Mouse (Mus musculus) hindbrain, postnatal 0 days (tissue): ENCODE results near the gene Kif18a. TPM values are rescaled to one million over a fixed set of nuclear protein-coding genes. Genes with fewer than 3 reads are reported as not detected.

Experiments used
- ATAC-seq: fragments of 200-750 bp; cut with Nextera tagmentation; 2 replicates; pipeline ENCODE4 v1.8.0; 2017; ENCODE audit warnings: mild to moderate bottlenecking, moderate TSS enrichment, moderate library complexity
- DNase-seq: peaks from one replicate; pipeline ENCODE4 v3.0.0-alpha.2; 2015; ENCODE audit warnings: low spot score
- H3K27ac ChIP-seq: fragments of 300-500 bp; sonication (generic); 2 replicates; pipeline ENCODE4 v1.5.1; 2014; ENCODE audit warnings: mild to moderate bottlenecking
- H3K27me3 ChIP-seq: fragments of 300-500 bp; sonication (generic); 2 replicates; pipeline ENCODE4 v1.6.1; 2014; ENCODE audit warnings: low read length, mixed read lengths; ENCODE audit not compliant: insufficient read depth
- H3K36me3 ChIP-seq: fragments of 300-500 bp; sonication (generic); 2 replicates; pipeline ENCODE4 v1.6.1; 2014; ENCODE audit warnings: low read length, mixed read lengths; ENCODE audit not compliant: insufficient read depth
- H3K4me1 ChIP-seq: fragments of 300-500 bp; sonication (generic); 2 replicates; pipeline ENCODE4 v1.6.1; 2014; ENCODE audit warnings: antibody characterized with exemption, low read length, mixed read lengths; ENCODE audit not compliant: insufficient read depth
- H3K4me2 ChIP-seq: fragments of 300-500 bp; sonication (generic); 2 replicates; pipeline ENCODE4 v1.6.1; 2014; ENCODE audit warnings: low read depth, mild to moderate bottlenecking, low read length, moderate library complexity, mixed read lengths
- H3K4me3 ChIP-seq: fragments of 300-500 bp; sonication (generic); 2 replicates; pipeline ENCODE4 v1.5.1; 2014; ENCODE audit warnings: low read length
- H3K9ac ChIP-seq: fragments of 300-500 bp; sonication (generic); replicated peaks from 2 replicates; pipeline ENCODE4 v1.6.1; 2014; ENCODE audit warnings: mild to moderate bottlenecking, low read length, moderate library complexity, mixed read lengths
- H3K9me3 ChIP-seq: fragments of 300-500 bp; sonication (generic); 2 replicates; pipeline ENCODE4 v1.6.1; 2016; ENCODE audit warnings: low read length, mixed read lengths
- CTCF ChIP-seq: IDR thresholded peaks from 2 replicates; pipeline ENCODE4 v1.5.1; 2016; ENCODE audit warnings: antibody characterized with exemption, control low read depth, low read depth
- WGBS: fragments of 180-500 bp; shearing (Covaris S2); extraction: QIAGEN DNeasy Blood & Tissue Kit; methylation state at CpG from one replicate; pipeline ENCODE4 v1.1.7; 2014; 5-methylcytosine and 5-hydroxymethylcytosine counted together
- polyA plus RNA-seq: library from polyadenylated mRNA; unstranded; fragments of >200 nt; fragmentation: Nextera tagmentation; extraction: Ambion mirVana; gene quantifications from 2 replicates; pipeline ENCODE4 v1.2.1, GENCODE M21; 2015
- total RNA-seq: library from RNA; depleted of rRNA; stranded (reverse); fragments of >200 nt; gene quantifications from 2 replicates; pipeline ENCODE4 v1.2.3, GENCODE M21; 2014; rRNA removed

The Kif18a gene
- total and polyA plus RNA-seq, 2 experiments from 2014 or later, result 3.0 to 3.5 TPM

DNA sequence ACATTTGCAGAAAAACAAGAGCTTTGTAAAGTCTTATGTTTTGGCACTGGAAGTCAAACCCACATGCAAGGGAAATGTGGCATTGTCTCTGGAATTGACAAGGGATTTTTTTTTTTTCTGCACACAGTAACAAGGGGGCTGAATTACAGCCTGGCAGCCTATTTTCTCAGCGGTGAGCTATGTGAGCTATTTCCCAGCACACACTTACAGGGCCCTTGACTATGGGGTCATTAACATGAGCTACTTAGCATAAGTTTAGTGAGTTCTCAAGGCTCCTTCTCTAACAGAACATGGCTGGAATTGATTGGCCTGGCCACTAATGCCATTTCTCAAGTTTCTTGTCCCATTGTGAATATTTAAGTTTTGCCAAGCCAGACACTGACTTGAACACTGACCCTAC is 109.4 kb downstream of the Kif18a start:
- no peaks in the 10 kb centered on the region for H3K36me3 ChIP-seq
- H3K27me3 ChIP-seq, result no peaks in the 10 kb centered on the region
- H3K4me3 ChIP-seq, result no peak overlapping the region
- H3K27ac ChIP-seq, result no peak overlapping the region
- no peak for ATAC-seq
- TF ChIP-seq CTCF, result no peak
- H3K9ac ChIP-seq, result no peak overlapping the region
- H3K4me2 ChIP-seq, result no peak overlapping the region
- H3K4me1 ChIP-seq, result no peaks in the 10 kb centered on the region
- WGBS, result 9% methylated on average over 1 of the region's 1 CpGs
- no peaks in the 10 kb centered on the region for H3K9me3 ChIP-seq
- DNase-seq, result no peak

Other genes with a start within 250 kb of the Kif18a start
- 7.9 and 12.8 TPM in 2 replicates for gene Mettl15, start within 50 bp of the Kif18a start, total RNA-seq
- gene Mettl15, start within 50 bp of the Kif18a start, polyA plus RNA-seq, result 9.3 and 9.6 TPM in 2 replicates